Mouse (Mus musculus): ENCODE data around the gene Cops4.

Gene Cops4

GRCm38 (mm10) chr5:100546294-100547080, 28.4 kb downstream of the Cops4 start:
- DNase-seq: no peak

GRCm38 (mm10) chr5:100548236-100548635, 30.1 kb downstream of the Cops4 start:
- no peak for DNase-seq

- DNase-seq: no peak
These were observed 31.2 kb downstream of the Cops4 start for GRCm38 (mm10) chr5:100549311-100549710.

GRCm38 (mm10) chr5:100550151-100550550, 32.0 kb downstream of the Cops4 start:
- no peak for DNase-seq

GRCm38 (mm10) chr5:100551952-100552351, 33.8 kb downstream of the Cops4 start:
- DNase-seq: no peak

- DNase-seq: no peak
These were observed 35.3 kb downstream of the Cops4 start for GRCm38 (mm10) chr5:100553426-100553825.

- no peak for DNase-seq
These were observed 38.9 kb downstream of the Cops4 start for GRCm38 (mm10) chr5:100557019-100557418.

GRCm38 (mm10) chr5:100557537-100557936, 39.4 kb downstream of the Cops4 start:
- DNase-seq: no peak

- no peak for DNase-seq
These were observed 40.7 kb downstream of the Cops4 start for GRCm38 (mm10) chr5:100558783-100559182.

- no peak for DNase-seq
These were observed 41.2 kb downstream of the Cops4 start for GRCm38 (mm10) chr5:100559357-100559756.

GRCm38 (mm10) chr5:100562702-100563101, 44.6 kb downstream of the Cops4 start:
- DNase-seq: no peak

GRCm38 (mm10) chr5:100566798-100567197, 48.7 kb downstream of the Cops4 start:
- no peak for DNase-seq

GRCm38 (mm10) chr5:100567258-100568032, 49.3 kb downstream of the Cops4 start:
- no peak for DNase-seq

GRCm38 (mm10) chr5:100568177-100568576, 50.1 kb downstream of the Cops4 start:
- no peak for DNase-seq

- no peak for DNase-seq
These were observed 50.7 kb downstream of the Cops4 start for GRCm38 (mm10) chr5:100568802-100569201.

GRCm38 (mm10) chr5:100569250-100569934, 51.3 kb downstream of the Cops4 start:
- no peak for DNase-seq

GRCm38 (mm10) chr5:100569997-100570595, 52.0 kb downstream of the Cops4 start:
- no peak for DNase-seq

GRCm38 (mm10) chr5:100570716-100571115, 52.6 kb downstream of the Cops4 start:
- DNase-seq: no peak

GRCm38 (mm10) chr5:100572069-100572468, 54.0 kb downstream of the Cops4 start, which contains the start of gene Plac8:
TSS of gene Plac8 (minus strand) at chr5:100572245.
- DNase-seq: no peak

GRCm38 (mm10) chr5:100573256-100573655, 55.1 kb downstream of the Cops4 start:
- no peak for DNase-seq

- DNase-seq: no peak
These were observed 56.7 kb downstream of the Cops4 start for GRCm38 (mm10) chr5:100574771-100575170.

GRCm38 (mm10) chr5:100578863-100579411, 60.8 kb downstream of the Cops4 start:
- DNase-seq: no peak

Data from cerebellum, adult 9-11 months (tissue).